Mouse (Mus musculus): ENCODE measurements around the gene Rad51c. TPM values are rescaled to one million over a fixed set of nuclear protein-coding genes. Genes with fewer than 3 reads are reported as not detected.
"Not testable (repeated sequence)": the region's sequence is repeated elsewhere in the genome, so short reads cannot be mapped to it uniquely, and the experiment has no call there.

Gene Rad51c
- polyA plus RNA-seq, 1 experiment from 2014 or later = 9.9 TPM

DNA sequence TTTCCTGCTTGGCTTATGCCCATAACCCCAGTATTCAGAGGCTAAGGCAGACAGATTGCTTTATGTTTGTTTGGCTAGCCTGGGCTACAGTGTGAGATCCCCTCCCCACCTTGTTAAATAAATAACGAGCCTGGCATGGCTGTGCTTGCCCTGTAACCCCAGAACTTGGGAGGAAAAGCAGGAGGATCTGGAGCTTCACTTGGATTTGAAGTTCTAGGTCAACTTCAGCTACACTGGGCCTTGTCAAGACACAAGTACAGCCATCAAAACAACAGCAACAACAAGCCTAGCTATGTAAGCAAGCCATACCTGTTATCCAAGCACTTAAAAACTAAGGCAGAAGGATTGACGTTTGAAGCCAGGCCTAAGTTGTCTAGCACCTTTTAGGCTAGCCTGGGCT is 25.6 kb upstream of the Rad51c start:
- WGBS = 67% methylated on average over 2 of the region's 2 CpGs

DNA sequence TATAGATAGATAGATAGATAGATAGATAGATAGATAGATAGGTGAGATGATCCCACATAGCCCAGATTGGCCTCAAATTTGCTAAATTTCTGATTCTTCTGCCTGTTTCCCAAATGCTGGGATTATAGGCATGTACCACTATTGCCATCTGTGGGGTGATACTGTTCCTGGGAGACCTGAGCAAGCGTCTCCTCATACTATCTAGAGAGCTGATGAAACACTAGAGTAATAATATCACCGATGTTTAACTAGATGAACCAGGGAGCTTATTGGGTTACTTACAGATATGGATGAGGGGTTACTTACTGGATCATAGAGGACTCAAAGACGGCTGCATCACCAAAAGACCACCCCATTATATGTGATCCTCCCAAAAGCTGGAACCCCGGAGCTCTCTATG is 24.6 kb upstream of the Rad51c start:
- no peaks in the 10 kb centered on the region for H3K27me3 ChIP-seq (replicated peaks)
- WGBS = 76% methylated on average over 4 of the region's 4 CpGs

More for the DNA sequence above, 25.6 kb upstream of the Rad51c start:
- Histone ChIP-seq H3K27me3 (replicated peaks) (no peaks in the 10 kb centered on the region), H3K4me1 (peaks cover 22% of the 10 kb centered on the region), H3K27ac (replicated peaks) (no peak overlapping the region), H3K9me3 (no peaks in the 10 kb centered on the region), H3K9ac (no peak overlapping the region), H3K36me3 (no peaks in the 10 kb centered on the region), H3K4me3 (no peak overlapping the region), H3K4me2 (no peak overlapping the region)
- ATAC-seq (ENCODE audit: extremely low read depth, insufficient number of reproducible peaks, low FRiP score, low TSS enrichment) = no peak

DNA sequence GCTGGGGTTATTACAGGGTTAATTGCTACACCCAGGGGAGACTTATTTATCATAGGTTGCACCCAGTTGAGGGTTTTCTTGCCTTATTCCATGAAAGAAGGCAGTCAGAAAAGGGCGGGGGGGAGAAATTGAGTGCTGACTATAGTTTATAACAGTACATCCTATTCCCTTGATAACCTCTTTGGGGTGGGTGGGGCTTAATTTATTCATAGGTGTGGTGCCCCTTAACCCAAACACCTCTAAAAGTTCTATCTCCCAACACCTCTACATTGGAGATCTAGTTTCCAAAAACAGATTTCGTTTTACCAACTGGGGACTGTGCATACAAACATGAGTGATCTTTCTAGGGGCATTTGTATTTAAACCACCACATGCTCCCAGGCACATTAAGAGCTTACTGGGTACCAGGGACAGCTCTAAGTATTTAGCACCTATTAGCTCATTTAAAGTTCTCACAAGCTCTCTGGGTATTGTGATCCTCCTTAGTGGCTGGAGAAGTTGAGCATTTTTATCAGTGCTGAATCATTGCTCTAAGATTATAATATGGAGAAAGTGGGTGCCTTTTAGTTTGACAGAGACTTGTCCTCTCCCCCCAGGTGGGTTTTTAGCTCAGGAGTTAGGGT is 23.4 kb upstream of the Rad51c start:
- 59% methylated on average over 2 of the region's 2 CpGs for WGBS
- H3K4me2 ChIP-seq = no peak overlapping the region
- H3K36me3 ChIP-seq = no peaks in the 10 kb centered on the region
- H3K4me3 ChIP-seq = no peak overlapping the region
- H3K27me3 ChIP-seq (replicated peaks) = no peaks in the 10 kb centered on the region
- peak overlapping the region; percentile 73 for H3K27ac ChIP-seq (replicated peaks)
- no peak for ATAC-seq (ENCODE audit: extremely low read depth, insufficient number of reproducible peaks, low FRiP score, low TSS enrichment)
- H3K4me1 ChIP-seq = peaks cover 26% of the 10 kb centered on the region
- H3K9me3 ChIP-seq = no peaks in the 10 kb centered on the region
- H3K9ac ChIP-seq = no peak overlapping the region

More for the DNA sequence above, 24.6 kb upstream of the Rad51c start:
- Histone ChIP-seq H3K27ac (replicated peaks) (no peak overlapping the region), H3K4me2 (no peak overlapping the region), H3K9ac (no peak overlapping the region), H3K4me1 (peaks cover 22% of the 10 kb centered on the region), H3K9me3 (no peaks in the 10 kb centered on the region), H3K4me3 (no peak overlapping the region), H3K36me3 (no peaks in the 10 kb centered on the region)
- ATAC-seq (ENCODE audit: extremely low read depth, insufficient number of reproducible peaks, low FRiP score, low TSS enrichment) = no peak

DNA sequence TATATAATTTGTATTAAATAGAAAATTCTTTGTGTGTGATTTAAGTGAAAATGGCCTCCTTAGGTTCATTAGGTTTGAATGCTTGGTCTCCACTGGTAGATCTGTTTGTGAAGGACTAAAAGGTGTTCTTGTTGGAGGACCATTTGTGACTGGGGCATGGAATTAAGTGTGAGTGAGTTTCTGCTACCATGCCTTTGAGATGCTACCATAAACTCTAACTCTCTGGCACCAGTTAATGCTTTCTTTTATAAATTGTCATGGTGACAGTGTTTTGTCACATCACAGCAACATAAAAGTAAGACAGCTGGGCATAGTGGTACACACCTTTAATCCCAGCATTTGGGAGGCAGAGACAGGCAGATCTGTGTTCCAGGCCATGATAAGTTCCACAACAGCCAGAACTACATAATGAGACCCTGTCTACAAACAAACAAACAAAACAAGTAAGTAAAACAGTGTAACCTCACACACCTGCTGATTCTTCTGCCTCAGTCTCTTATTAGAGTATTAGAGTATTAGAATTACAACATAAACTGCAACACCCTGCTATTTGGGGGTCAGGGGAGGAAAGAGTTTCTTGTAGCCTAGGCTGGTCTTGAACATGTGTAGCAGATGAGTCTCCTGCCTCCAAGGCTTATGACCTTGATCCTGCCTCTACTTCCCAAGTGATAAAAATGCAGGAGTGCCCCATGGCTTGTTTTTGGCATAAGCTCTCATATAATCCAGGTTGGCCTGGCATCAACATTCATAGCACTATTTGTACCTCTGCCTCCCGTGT is 22.7 kb upstream of the Rad51c start:
- no peaks in the 10 kb centered on the region for H3K36me3 ChIP-seq
- no peak for ATAC-seq (ENCODE audit: extremely low read depth, insufficient number of reproducible peaks, low FRiP score, low TSS enrichment)
- H3K27ac ChIP-seq (replicated peaks) = peak overlapping the region; percentile 73
- H3K4me1 ChIP-seq = peaks cover 23% of the 10 kb centered on the region
- H3K27me3 ChIP-seq (replicated peaks) = no peaks in the 10 kb centered on the region
- no peak overlapping the region for H3K4me3 ChIP-seq
- no peaks in the 10 kb centered on the region for H3K9me3 ChIP-seq
- H3K9ac ChIP-seq = 0 out of 2 replicates have a peak overlapping the region, but pooled peaks have one; percentile 19
- peak overlapping the region; percentile 5; the same call in 1 of the 2 replicates for H3K4me2 ChIP-seq
- 66% methylated on average over 1 of the region's 1 CpGs for WGBS

DNA sequence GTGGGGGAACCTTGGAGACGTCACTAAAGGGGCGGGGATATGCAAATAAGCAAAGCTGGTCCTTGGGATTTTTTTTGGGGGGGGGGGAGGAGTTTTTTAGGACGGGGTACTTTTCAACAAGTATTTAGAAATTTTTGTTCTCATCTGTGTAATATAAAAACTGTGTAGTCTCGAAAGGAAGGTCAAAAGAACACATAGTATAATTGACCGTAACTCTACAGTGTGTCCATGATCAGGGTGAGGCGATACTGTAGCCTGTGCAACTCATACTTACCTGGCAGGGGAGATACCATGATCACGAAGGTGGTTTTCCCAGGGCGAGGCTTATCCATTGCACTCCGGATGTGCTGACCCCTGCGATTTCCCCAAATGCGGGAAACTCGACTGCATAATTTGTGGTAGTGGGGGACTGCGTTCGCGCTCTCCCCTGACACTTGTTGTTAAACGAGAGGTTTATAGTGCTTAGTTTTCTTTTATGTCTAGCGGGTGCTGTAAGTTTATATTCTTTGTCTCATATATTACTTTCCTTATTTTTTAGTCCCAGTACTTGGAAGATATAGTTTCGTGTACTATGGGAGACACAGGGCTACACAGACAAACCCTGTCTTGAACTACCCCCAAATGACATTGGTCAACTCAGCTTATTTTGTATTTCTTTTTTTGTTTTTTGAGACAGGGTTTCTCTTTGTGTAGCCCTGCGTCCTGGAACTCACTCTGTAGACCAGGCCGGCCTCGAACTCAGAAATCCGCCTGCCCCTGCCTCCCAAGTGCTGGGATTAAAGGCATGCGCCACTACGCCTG is 21.9 kb upstream of the Rad51c start:
- Histone ChIP-seq H3K4me2 (peak overlapping the region; percentile 68), H3K4me3 (peak overlapping the region; percentile 51), H3K27ac (replicated peaks) (peak overlapping the region; percentile 73), H3K9ac (peak overlapping the region; percentile 74), H3K4me1 (peaks cover 27% of the 10 kb centered on the region)
- not testable (repeated sequence) for H3K9me3 ChIP-seq; H3K36me3 ChIP-seq; H3K27me3 ChIP-seq (replicated peaks)
- 1% methylated on average over 24 of the region's 24 CpGs for WGBS
- ATAC-seq (ENCODE audit: extremely low read depth, insufficient number of reproducible peaks, low FRiP score, low TSS enrichment) = peak; percentile 56

DNA sequence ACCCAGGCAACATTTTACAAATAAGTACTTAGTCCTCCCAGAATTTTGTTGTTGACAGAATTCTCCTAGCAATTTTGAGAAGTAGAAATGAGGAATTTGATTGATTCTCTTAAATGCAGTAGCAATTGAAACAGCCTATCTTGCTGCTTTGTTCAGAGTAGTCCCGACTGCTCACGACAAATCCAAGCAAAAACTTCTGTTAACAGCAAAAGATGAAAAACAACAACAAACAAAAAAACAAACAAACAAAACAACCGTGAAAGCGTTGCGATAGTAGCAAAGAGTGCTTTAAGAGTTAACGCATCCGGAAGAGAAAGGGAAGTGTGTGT is 21.3 kb upstream of the Rad51c start:
- Histone ChIP-seq H3K9me3 (no peaks in the 10 kb centered on the region), H3K4me3 (peak overlapping the region; percentile 51), H3K27ac (replicated peaks) (peak overlapping the region; percentile 73), H3K36me3 (no peaks in the 10 kb centered on the region), H3K4me2 (peak overlapping the region; percentile 68), H3K9ac (peak overlapping the region; percentile 74), H3K4me1 (peaks cover 27% of the 10 kb centered on the region), H3K27me3 (replicated peaks) (no peaks in the 10 kb centered on the region)
- no peak for ATAC-seq (ENCODE audit: extremely low read depth, insufficient number of reproducible peaks, low FRiP score, low TSS enrichment)
- 1% methylated on average over 7 of the region's 7 CpGs for WGBS

DNA sequence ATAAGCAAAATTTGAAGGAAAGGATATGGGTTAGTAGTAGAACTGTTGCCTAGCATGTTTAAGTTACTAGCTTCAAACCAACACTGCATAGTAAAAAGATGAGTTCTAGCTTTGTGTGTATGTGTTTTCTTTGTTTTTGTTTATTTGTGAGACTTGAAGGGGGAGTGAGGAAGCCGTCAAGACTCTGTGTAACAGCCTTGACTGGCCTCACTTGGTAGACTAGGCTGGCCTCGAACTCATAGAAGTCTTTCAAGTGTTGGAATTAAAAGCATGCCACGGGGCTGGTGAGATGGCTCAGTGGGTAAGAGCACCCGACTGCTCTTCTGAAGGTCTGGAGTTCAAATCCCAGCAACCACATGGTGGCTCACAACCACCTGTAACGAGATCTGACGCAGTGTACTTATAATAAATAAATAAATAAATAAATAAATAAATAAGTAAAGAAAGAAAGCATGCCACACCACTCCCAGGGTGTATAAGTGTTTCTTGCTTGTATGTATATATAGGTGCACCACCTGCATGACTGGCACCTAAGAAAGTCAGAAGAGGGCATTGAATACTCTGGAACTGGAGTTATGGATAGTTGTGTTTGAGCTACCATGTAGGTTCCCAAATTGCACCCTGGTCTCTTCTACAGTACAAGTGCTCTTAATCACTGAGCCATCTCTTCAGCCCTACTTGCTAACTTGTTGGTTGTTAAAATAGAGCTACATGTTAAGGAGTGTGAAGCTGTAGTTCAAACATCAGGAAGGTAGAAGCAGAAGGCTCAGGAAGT is 19.0 kb upstream of the Rad51c start:
- peak overlapping the region; percentile 76 for H3K4me2 ChIP-seq
- H3K27ac ChIP-seq (replicated peaks) = peak overlapping the region; percentile 88
- H3K4me1 ChIP-seq = peaks cover 27% of the 10 kb centered on the region
- no peaks in the 10 kb centered on the region for H3K9me3 ChIP-seq
- 44% methylated on average over 6 of the region's 6 CpGs for WGBS
- no peak for ATAC-seq (ENCODE audit: extremely low read depth, insufficient number of reproducible peaks, low FRiP score, low TSS enrichment)
- H3K9ac ChIP-seq = peak overlapping the region; percentile 12; the same call in 1 of the 2 replicates
- H3K36me3 ChIP-seq = no peaks in the 10 kb centered on the region
- H3K4me3 ChIP-seq = no peak overlapping the region
- no peaks in the 10 kb centered on the region for H3K27me3 ChIP-seq (replicated peaks)

DNA sequence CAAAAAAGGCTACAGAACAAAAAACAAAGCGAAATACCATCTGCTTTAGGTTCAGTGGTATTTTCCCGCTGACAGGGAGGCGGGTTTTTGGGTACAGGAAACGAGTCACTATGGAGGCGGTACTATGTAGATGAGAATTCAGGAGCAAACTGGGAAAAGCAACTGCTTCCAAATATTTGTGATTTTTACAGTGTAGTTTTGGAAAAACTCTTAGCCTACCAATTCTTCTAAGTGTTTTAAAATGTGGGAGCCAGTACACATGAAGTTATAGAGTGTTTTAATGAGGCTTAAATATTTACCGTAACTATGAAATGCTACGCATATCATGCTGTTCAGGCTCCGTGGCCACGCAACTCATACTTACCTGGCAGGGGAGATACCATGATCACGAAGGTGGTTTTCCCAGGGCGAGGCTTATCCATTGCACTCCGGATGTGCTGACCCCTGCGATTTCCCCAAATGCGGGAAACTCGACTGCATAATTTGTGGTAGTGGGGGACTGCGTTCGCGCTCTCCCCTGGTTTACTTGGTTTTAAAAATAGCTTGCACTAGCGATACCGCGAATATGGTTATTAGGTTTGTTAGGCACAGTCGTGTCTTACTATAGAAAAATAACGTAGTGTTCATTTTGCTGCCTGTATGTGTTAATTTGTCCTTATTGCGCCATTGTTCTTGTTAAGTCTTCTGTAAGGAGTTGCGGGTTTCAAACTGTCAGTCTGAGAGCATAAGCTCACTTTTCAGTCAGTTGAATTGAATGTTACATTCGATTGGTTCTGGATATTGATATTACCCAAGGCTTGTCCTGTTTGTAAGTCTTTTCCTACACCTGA is 18.0 kb upstream of the Rad51c start:
- H3K4me1 ChIP-seq = peaks cover 23% of the 10 kb centered on the region
- ATAC-seq (ENCODE audit: extremely low read depth, insufficient number of reproducible peaks, low FRiP score, low TSS enrichment) = peak; percentile 72
- under 1% methylated on average over 26 of the region's 26 CpGs for WGBS
- no peaks in the 10 kb centered on the region for H3K9me3 ChIP-seq
- H3K36me3 ChIP-seq = no peaks in the 10 kb centered on the region
- H3K27ac ChIP-seq (replicated peaks) = peak overlapping the region; percentile 88
- H3K4me2 ChIP-seq = peak overlapping the region; percentile 76
- H3K9ac ChIP-seq = peak overlapping the region; percentile 81
- no peaks in the 10 kb centered on the region for H3K27me3 ChIP-seq (replicated peaks)
- peak overlapping the region; percentile 55 for H3K4me3 ChIP-seq

DNA sequence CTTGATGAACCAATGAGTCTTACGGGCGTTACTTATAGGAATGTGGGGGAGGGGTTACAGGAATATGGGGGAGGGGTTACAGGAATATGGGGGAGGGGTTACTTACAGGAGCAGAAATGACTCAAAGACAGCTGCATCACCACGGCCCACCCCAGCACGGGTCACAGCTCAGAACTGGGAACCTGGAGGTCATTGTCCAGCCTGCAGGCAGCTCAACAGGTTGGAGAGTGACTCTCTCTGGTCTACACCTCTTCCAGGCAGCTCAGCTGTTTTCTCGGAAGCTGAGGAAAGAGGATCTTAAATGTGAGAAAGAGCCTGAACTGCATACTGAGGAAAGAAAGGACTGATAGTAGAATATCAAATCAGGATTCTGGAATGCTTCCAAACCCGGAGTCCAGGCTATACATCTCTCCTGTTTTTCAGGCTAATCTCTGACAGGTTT is 17.0 kb upstream of the Rad51c start:
- ATAC-seq (ENCODE audit: extremely low read depth, insufficient number of reproducible peaks, low FRiP score, low TSS enrichment) = peak; percentile 31; the same call in 1 of the 2 replicates
- 10% methylated on average over 6 of the region's 6 CpGs for WGBS
- H3K36me3 ChIP-seq = no peaks in the 10 kb centered on the region

DNA sequence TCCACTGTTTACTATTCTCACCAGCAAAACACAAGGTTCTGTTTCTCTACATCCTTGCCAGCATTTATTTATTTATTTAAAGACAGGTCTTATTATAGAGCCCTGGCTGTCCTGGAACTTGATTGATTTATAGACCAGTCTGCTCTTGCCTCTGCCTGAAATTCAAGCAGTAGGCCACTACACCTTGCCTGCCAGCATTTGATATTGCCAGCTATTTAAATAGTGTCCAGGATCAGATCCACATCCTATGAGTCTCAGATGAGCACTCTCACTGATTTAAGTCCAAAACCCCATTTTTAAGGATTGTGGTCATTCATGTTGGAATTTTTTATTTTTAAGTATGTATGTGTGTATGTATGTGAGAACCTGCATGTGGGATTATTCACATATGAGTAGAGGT is 16.1 kb upstream of the Rad51c start:
- H3K4me3 ChIP-seq = no peak overlapping the region
- H3K9me3 ChIP-seq = no peaks in the 10 kb centered on the region
- H3K27ac ChIP-seq (replicated peaks) = no peak overlapping the region
- no peaks in the 10 kb centered on the region for H3K27me3 ChIP-seq (replicated peaks)
- H3K4me1 ChIP-seq = peaks cover 16% of the 10 kb centered on the region
- no peaks in the 10 kb centered on the region for H3K36me3 ChIP-seq
- no peak for ATAC-seq (ENCODE audit: extremely low read depth, insufficient number of reproducible peaks, low FRiP score, low TSS enrichment)
- no peak overlapping the region for H3K4me2 ChIP-seq
- no peak overlapping the region for H3K9ac ChIP-seq

More for the DNA sequence above, 17.0 kb upstream of the Rad51c start:
- Histone ChIP-seq H3K4me2 (peak overlapping the region; percentile 76), H3K9ac (peak overlapping the region; percentile 81), H3K9me3 (no peaks in the 10 kb centered on the region), H3K4me1 (peaks cover 18% of the 10 kb centered on the region), H3K27ac (replicated peaks) (peak overlapping the region; percentile 88), H3K27me3 (replicated peaks) (no peaks in the 10 kb centered on the region), H3K4me3 (peak overlapping the region; percentile 55)
